Mouse (Mus musculus) liver, embryonic 14.5 days (tissue): ENCODE results near the gene Xkr7. TPM values are rescaled to one million over a fixed set of nuclear protein-coding genes. Genes with fewer than 3 reads are reported as not detected.

Experiments
- ATAC-seq: fragments of 200-750 bp; cut with Nextera tagmentation; 2 replicates; pipeline ENCODE4 v1.8.0; 2017; ENCODE audit warnings: moderate number of reproducible peaks, mild to moderate bottlenecking, moderate library complexity; ENCODE audit not compliant: insufficient read depth
- DNase-seq, 3 experiments: peaks; one replicate each; pipeline ENCODE4 v3.0.0-alpha.2; 2012 to 2013; ENCODE audit warnings: low read depth in 3 of 3, low spot score in 3 of 3
- H3K27ac ChIP-seq: fragments of 300-500 bp; sonication (generic); 2 replicates; pipeline ENCODE4 v1.5.1; 2014; ENCODE audit warnings: moderate library complexity, mild to moderate bottlenecking, control low read depth, inconsistent platforms
- H3K27me3 ChIP-seq: fragments of 300-500 bp; sonication (generic); 2 replicates; pipeline ENCODE4 v1.6.1; 2014; ENCODE audit warnings: mild to moderate bottlenecking, low read length, moderate library complexity; ENCODE audit not compliant: control insufficient read depth, insufficient read depth
- H3K36me3 ChIP-seq: fragments of 300-500 bp; sonication (generic); replicated peaks from 2 replicates; pipeline ENCODE4 v1.6.1; 2014; ENCODE audit warnings: low read depth; ENCODE audit not compliant: control insufficient read depth, insufficient read depth
- H3K4me1 ChIP-seq, 2 experiments: fragments of 200-500 bp in 1 of 2; fragments of 300-500 bp in 1 of 2; sonication (generic) in 1 of 2; replicated peaks; 2 replicates each; pipeline ENCODE4 v1.6.1; 2012 to 2014; ENCODE audit warnings: antibody characterized with exemption in 1 of 2, inconsistent platforms in 1 of 2, low read length in 1 of 2; ENCODE audit not compliant: control insufficient read depth in 2 of 2, insufficient read depth in 2 of 2
- H3K4me2 ChIP-seq: fragments of 300-500 bp; sonication (generic); 2 replicates; pipeline ENCODE4 v1.6.1; 2014; ENCODE audit warnings: low read depth, mild to moderate bottlenecking, control low read depth, moderate library complexity
- H3K4me3 ChIP-seq, 2 experiments: fragments of 200-500 bp in 1 of 2; fragments of 300-500 bp in 1 of 2; sonication (generic) in 1 of 2; 2 replicates each; pipeline ENCODE4 v1.5.1; 2012 to 2014; ENCODE audit warnings: low read depth in 2 of 2, low read length in 2 of 2, mild to moderate bottlenecking in 2 of 2, control low read depth in 1 of 2, inconsistent platforms in 1 of 2, moderate library complexity in 1 of 2; ENCODE audit not compliant: insufficient read depth in 1 of 2
- H3K9ac ChIP-seq: fragments of 300-500 bp; sonication (generic); replicated peaks from 2 replicates; pipeline ENCODE4 v1.6.1; 2014; ENCODE audit warnings: mild to moderate bottlenecking, control low read depth, moderate library complexity
- H3K9me3 ChIP-seq: fragments of 300-500 bp; sonication (generic); 2 replicates; pipeline ENCODE4 v1.6.1; 2016; ENCODE audit warnings: low read length, mixed read lengths; ENCODE audit not compliant: control insufficient read depth
- CTCF ChIP-seq: IDR thresholded peaks from 2 replicates; pipeline ENCODE4 v1.5.1; 2016; ENCODE audit warnings: antibody characterized with exemption, low read depth, control low read depth
- EP300 ChIP-seq: IDR thresholded peaks from 2 replicates; pipeline ENCODE4 v1.6.1; 2016; ENCODE audit warnings: antibody characterized with exemption, low read depth
- WGBS: fragments of 180-500 bp; shearing (Covaris S2); extraction: QIAGEN DNeasy Blood & Tissue Kit; methylation state at CpG from one replicate; pipeline ENCODE4 v1.1.7; 2014; ENCODE audit not compliant: insufficient replicate concordance; 5-methylcytosine and 5-hydroxymethylcytosine counted together
- polyA plus RNA-seq, 2 experiments: library from polyadenylated mRNA; depleted of rRNA in 1 of 2; stranded (reverse) in 1 of 2; unstranded in 1 of 2; fragments of >200 nt; fragmentation: Nextera tagmentation in 1 of 2; extraction: Ambion mirVana in 1 of 2; gene quantifications; 2 replicates each; pipeline versions ENCODE4 v1.2.1 to v1.2.3; 2012 to 2014

The Xkr7 gene
- polyA plus RNA-seq, 2 experiments = not detected

DNA sequence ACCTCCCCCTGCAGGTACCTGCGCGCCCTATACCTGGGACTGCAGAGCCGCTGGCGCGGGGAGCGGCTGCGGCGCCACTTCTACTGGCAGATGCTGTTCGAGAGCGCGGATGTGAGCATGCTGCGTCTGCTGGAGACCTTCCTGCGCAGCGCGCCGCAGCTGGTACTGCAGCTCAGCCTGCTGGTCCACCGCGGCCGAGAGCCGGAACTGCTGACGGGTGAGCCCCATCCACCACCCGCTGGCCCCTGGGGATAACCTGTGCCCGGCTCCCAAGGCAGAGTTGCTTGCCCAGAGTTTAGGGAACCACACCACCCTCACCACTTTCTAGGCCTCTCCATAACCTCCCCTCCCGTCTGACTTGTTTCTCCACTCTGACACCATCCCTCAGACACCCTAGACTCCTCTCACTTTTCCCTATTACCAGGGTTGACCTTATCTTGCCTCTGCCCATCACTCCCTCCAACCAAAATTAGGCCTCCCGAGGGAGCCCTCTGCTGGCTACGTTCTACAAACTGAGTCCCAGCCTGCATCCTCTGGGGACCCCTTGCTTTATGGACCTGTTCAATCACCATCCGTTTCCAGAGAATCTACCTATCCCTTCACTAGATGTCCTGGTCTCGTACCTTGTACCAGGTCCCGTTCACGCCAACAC is 21.2 kb downstream of the Xkr7 start:
- Histone ChIP-seq H3K36me3 (no peaks in the 10 kb centered on the region), H3K27me3 (no peaks in the 10 kb centered on the region; the same call in none of the 2 replicates), H3K4me3 (no peak overlapping the region), H3K9me3 (no peaks in the 10 kb centered on the region), H3K27ac (no peak overlapping the region), H3K4me1 (no peaks in the 10 kb centered on the region), H3K9ac (no peak overlapping the region), H3K4me2 (no peak overlapping the region)
- WGBS = 8% methylated on average over 30 of the region's 30 CpGs
- 0 out of 2 replicates have a peak, but pooled peaks have one; percentile 6 for TF ChIP-seq CTCF
- TF ChIP-seq EP300 = no peak
- ATAC-seq (no peak), DNase-seq (no peak)

DNA sequence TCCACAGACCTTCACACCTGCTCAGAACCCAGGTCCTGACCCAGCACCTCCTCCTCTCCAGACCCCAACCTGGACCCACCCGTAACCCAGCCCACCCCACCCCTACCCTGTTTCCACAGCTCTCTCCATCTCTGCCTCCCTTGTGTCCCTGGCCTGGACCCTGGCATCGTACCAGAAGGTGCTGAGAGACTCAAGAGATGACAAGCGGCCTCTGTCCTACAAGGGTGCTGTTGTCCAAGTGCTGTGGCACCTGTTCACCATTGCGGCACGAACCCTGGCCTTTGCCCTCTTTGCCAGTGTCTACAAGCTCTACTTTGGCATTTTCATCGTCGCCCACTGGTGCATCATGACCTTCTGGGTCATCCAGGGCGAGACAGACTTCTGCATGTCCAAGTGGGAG is 22.2 kb downstream of the Xkr7 start:
- WGBS = 65% methylated on average over 8 of the region's 8 CpGs
- H3K27me3 ChIP-seq = no peaks in the 10 kb centered on the region; the same call in none of the 2 replicates
- no peaks in the 10 kb centered on the region for H3K9me3 ChIP-seq
- no peak for DNase-seq
- no peak overlapping the region for H3K4me3 ChIP-seq
- H3K4me2 ChIP-seq = no peak overlapping the region
- TF ChIP-seq CTCF (no peak), EP300 (no peak)
- no peak overlapping the region for H3K27ac ChIP-seq
- no peaks in the 10 kb centered on the region for H3K4me1 ChIP-seq
- no peak overlapping the region for H3K9ac ChIP-seq
- no peak for ATAC-seq
- H3K36me3 ChIP-seq = no peaks in the 10 kb centered on the region

DNA sequence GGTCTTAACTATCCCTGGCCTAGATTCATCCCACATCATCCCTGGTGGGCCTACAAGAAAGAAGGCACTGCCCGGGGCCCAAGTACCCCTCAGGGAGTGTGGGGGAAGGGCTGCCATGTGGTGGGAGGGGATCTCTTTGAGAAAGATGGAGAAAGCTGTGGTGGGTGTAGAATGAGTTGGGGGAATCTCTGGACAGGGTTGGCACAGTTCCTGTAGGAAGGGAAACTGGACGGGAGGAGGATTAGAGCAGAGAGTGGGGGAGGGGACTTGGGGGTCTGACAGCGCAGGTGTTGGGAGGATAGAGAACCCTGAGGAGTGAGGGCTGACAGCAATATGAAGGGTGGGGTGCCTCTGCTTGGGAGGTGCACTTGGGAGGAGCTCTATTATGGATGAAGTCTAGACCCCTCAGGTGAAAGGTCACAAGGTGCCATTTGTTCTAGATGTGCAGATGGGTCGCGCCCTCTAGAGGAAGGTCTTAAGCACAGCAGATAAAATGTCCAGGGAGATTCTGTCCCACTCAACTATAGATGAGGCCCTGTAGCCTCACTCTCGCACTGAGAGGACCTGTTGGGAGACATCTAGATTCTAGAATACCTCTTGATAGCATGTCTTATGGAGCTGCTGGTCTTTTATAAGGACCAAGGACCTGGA is 23.7 kb downstream of the Xkr7 start:
- ATAC-seq (no peak), DNase-seq (no peak)
- Histone ChIP-seq H3K36me3 (no peaks in the 10 kb centered on the region), H3K9ac (no peak overlapping the region), H3K9me3 (no peaks in the 10 kb centered on the region), H3K4me2 (no peak overlapping the region), H3K27ac (no peak overlapping the region), H3K27me3 (no peaks in the 10 kb centered on the region; the same call in none of the 2 replicates), H3K4me3 (no peak overlapping the region), H3K4me1 (no peaks in the 10 kb centered on the region)
- 40% methylated on average over 6 of the region's 6 CpGs for WGBS
- TF ChIP-seq EP300 (no peak), CTCF (peak; percentile 52)

DNA sequence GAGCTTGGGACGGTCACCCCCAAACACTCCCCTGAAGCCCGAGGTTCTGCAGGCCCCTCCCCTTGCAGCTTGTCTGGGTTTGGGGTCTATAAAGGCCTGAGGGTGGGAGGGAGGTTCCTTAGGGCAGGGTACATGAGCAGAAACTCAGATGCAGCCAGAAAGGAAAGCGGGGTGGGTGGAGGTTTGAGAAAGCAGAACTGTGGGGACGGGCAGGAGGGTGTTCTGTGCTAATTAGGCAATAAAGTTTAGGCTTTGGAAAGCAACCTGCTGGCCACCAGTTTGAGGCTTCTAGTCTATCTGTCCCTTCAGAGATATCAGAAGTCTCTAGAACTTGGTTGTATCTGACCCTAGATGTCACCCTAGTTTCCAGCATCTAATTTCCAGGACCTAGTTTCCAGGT is 26.7 kb downstream of the Xkr7 start:
- H3K9me3 ChIP-seq = no peaks in the 10 kb centered on the region
- H3K4me2 ChIP-seq = no peak overlapping the region
- no peaks in the 10 kb centered on the region; the same call in 1 of the 2 replicates for H3K27me3 ChIP-seq
- H3K4me3 ChIP-seq = no peak overlapping the region
- no peak for TF ChIP-seq EP300
- no peak for TF ChIP-seq CTCF
- WGBS = 41% methylated on average over 4 of the region's 4 CpGs
- no peaks in the 10 kb centered on the region for H3K36me3 ChIP-seq
- H3K4me1 ChIP-seq = no peaks in the 10 kb centered on the region
- H3K27ac ChIP-seq = no peak overlapping the region
- no peak for DNase-seq
- ATAC-seq = no peak
- H3K9ac ChIP-seq = no peak overlapping the region

DNA sequence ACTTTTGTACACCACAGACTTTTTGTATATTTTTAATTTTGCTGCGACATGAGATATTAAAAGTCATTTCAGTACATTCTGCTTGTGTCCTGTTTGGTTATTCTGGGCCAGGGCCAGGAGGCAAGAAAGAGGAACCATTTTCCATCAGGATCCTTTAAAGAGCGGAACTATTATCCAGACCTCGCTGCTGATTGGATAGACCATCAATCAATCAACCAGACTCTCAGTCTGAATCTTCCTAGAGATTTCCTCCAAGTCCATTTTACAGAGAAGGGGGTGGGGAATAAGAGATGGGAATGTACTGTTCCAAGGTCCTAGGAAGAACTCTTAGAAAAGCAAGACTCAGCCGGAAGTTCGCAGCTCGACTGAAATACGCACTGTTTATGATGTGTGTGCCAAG is 28.6 kb downstream of the Xkr7 start:
- H3K27me3 ChIP-seq = no peaks in the 10 kb centered on the region
- DNase-seq (no peak), ATAC-seq (no peak)
- H3K4me2 ChIP-seq = no peak overlapping the region
- no peaks in the 10 kb centered on the region for H3K9me3 ChIP-seq
- H3K27ac ChIP-seq = no peak overlapping the region
- H3K9ac ChIP-seq = no peak overlapping the region
- H3K36me3 ChIP-seq = no peaks in the 10 kb centered on the region
- 77% methylated on average over 7 of the region's 7 CpGs for WGBS
- TF ChIP-seq EP300 (no peak), CTCF (no peak)
- H3K4me3 ChIP-seq = no peak overlapping the region
- peaks cover 0 to 2% of the 10 kb centered on the region in 2 experiments; a peak in 1 of 4 replicates for H3K4me1 ChIP-seq
